Mouse (Mus musculus): ENCODE measurements around the gene Dmp1. TPM values are rescaled to one million over a fixed set of nuclear protein-coding genes. Genes with fewer than 3 reads are reported as not detected.

Dmp1 gene
- polyA plus RNA-seq (2016; fragmentation: Nextera tagmentation; extraction: Ambion mirVana) = 0.44 and 0.72 TPM in 2 replicates

DNA sequence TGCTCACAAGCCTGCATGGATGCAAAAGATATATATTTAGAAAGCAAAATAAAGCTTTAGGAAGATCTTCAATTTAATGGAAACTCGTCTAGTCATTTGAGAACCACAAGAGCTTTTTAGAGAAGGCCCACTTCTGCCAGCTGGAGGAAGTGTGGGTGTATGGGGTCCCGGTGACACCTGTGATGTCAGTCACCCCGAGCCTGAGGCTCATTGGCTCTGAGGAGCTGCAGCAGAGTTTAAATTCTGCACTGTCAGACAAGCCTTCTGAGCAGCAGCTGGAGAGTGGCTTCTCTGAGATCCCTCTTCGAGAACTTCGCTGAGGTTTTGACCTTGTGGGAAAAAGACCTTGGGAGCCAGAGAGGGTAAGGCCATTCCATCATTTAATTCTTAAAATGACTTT lies at the start of gene Dmp1:
Dmp1 (plus strand) TSS at position 263 of the 400 bp plus-strand sequence.
- no peak within 1 kb of the TSS for H3K4me2 ChIP-seq (replicated peaks)
- H3K36me3 ChIP-seq = no peaks in the 10 kb centered on the region
- H3K9me3 ChIP-seq = no peaks in the 10 kb centered on the region
- H3K4me1 ChIP-seq = no peaks in the 10 kb centered on the region
- WGBS = 81% methylated on average over 5 of the region's 5 CpGs
- no peaks in the 10 kb centered on the region for H3K27me3 ChIP-seq (replicated peaks)
- H3K27ac ChIP-seq = no peak within 1 kb of the TSS
- no peak within 1 kb of the TSS for H3K9ac ChIP-seq
- ATAC-seq (ENCODE audit: low FRiP score, low read depth) = no peak
- H3K4me3 ChIP-seq = no peak within 1 kb of the TSS

DNA sequence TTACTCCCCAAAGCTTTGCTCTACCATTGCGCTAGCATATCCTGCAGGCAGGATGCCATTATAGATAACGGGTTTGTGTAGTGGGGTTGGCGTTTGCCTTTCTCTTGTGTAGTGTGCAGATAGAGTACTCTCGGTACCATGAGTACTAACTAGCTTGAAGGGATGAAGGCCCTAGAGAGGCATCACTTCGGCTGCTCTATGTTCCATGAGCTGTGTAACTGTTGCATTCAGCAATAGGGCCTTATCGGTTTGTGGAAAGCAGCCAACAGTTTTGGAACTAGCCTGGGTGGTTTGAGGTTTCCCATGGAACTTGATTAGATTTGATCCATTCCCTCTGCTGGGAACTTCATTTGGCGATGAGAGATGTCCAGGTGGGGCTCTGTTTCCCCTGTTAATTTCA lies 44.7 kb upstream of the Dmp1 start:
- WGBS = 93% methylated on average over 7 of the region's 7 CpGs
- no peaks in the 10 kb centered on the region for H3K36me3 ChIP-seq
- no peaks in the 10 kb centered on the region for H3K9me3 ChIP-seq
- ATAC-seq (ENCODE audit: low FRiP score, low read depth) = no peak
- H3K4me1 ChIP-seq = no peaks in the 10 kb centered on the region
- H3K27ac ChIP-seq = no peak overlapping the region
- H3K4me3 ChIP-seq = no peak overlapping the region
- H3K9ac ChIP-seq = no peak overlapping the region
- H3K4me2 ChIP-seq (replicated peaks) = no peak overlapping the region
- no peaks in the 10 kb centered on the region for H3K27me3 ChIP-seq (replicated peaks)

DNA sequence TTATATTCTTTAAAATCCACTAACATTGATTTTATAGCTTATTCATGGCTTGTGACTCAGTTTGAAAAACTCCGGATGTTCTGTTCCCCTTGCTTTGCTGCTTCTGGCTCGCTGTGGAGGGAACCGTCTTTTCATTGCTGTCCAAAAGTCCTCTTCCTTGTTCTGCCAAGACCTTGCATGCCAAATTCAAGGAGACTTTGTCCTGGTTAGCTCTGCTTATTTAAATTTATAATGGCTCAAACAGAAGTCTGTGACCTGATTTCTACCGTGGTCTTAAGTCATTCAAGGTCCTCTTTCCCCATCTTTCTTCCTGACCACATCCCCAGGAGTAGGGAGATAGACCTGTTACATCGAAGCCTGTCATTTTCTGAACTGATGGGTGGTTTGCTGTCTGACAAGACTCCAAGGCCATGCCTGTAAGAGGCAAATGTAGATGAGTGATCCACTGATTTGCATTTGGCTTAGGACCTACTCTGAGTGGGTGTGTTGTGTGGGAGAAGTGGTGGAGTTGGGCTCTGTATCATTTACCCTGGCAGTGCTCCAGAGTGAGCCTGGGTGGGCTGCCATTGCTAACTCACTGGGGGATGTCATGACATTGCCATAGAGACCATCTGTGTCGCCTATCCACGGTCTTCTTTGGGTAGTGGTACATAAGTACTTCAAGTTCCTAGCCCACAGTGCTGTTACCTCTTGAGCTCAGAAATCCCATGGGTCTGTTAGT lies 43.9 kb upstream of the Dmp1 start:
- Histone ChIP-seq H3K36me3 (no peaks in the 10 kb centered on the region), H3K4me3 (no peak overlapping the region), H3K9me3 (no peaks in the 10 kb centered on the region), H3K4me1 (no peaks in the 10 kb centered on the region), H3K9ac (no peak overlapping the region), H3K27ac (no peak overlapping the region), H3K4me2 (replicated peaks) (no peak overlapping the region), H3K27me3 (replicated peaks) (no peaks in the 10 kb centered on the region)
- 90% methylated on average over 7 of the region's 7 CpGs for WGBS
- no peak for ATAC-seq (ENCODE audit: low FRiP score, low read depth)

DNA sequence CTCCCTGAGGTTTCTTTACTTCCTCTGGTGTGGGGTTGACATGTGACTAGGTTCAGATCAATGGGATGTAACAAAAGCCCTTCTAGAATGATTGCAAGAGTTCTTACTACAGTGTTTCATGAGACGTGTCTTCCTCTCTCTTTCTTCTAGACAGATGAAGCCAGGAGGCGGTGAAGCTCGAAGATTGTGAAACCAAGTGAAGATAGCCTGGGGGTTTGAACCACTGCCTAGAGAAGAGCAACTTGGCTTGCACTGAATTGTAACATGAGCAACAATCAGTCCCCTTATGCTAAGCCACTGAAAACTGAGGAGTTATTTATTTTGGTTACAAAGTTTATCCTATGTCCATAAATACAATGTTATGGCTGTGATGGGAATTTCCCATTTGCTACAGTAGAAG lies 41.8 kb upstream of the Dmp1 start:
- H3K9me3 ChIP-seq = no peaks in the 10 kb centered on the region

DNA sequence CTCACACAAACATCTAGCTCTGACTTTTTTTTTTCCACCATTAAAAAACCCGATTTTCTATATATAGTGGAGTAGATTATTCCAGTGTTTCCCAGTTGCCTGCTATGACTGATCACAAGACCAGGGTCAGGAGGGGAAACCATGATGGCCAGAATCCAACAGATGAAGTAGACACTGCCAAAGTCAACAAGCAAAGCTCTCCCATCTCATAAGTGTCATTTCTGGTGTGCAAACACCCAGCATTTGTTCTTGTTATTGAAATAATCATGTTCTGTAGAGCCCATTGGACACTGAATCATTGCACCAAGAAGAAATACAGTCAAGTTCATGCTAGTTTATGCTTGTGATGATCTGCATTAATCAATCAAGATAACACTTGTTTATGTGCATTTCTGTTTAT lies 41.0 kb upstream of the Dmp1 start:
- WGBS = 81% methylated on average over 1 of the region's 1 CpGs
- Histone ChIP-seq H3K27ac (no peak overlapping the region), H3K27me3 (replicated peaks) (no peaks in the 10 kb centered on the region), H3K4me2 (replicated peaks) (no peak overlapping the region), H3K9me3 (no peaks in the 10 kb centered on the region), H3K4me1 (no peaks in the 10 kb centered on the region), H3K36me3 (no peaks in the 10 kb centered on the region), H3K4me3 (no peak overlapping the region), H3K9ac (no peak overlapping the region)
- ATAC-seq (ENCODE audit: low FRiP score, low read depth) = no peak

More for the DNA sequence above, 41.8 kb upstream of the Dmp1 start:
- H3K9ac ChIP-seq = no peak overlapping the region
- H3K4me2 ChIP-seq (replicated peaks) = no peak overlapping the region
- no peak overlapping the region for H3K4me3 ChIP-seq
- H3K27me3 ChIP-seq (replicated peaks) = no peaks in the 10 kb centered on the region
- ATAC-seq (ENCODE audit: low FRiP score, low read depth) = no peak
- no peaks in the 10 kb centered on the region for H3K4me1 ChIP-seq
- 82% methylated on average over 3 of the region's 3 CpGs for WGBS
- no peaks in the 10 kb centered on the region for H3K36me3 ChIP-seq
- no peak overlapping the region for H3K27ac ChIP-seq

DNA sequence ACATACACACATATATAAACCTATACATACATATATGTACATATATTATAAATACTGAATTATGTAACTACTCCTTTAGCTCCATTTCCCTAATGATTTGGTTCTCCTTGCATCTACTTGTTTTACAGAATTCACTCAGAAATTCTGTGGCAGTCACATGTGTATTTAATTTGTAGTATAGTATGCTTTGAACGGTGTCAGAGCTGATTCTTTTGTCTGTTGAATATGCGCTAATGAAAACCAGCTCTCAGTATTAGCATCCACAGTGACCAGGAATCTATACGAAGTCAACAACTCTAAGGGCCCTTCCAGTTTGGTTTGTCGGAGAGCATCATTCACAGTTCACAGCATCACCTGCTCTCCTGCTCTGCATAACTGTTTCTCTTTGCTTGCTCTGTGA lies 38.9 kb upstream of the Dmp1 start:
- no peak overlapping the region for H3K4me3 ChIP-seq
- WGBS = 88% methylated on average over 4 of the region's 4 CpGs
- H3K4me2 ChIP-seq (replicated peaks) = no peak overlapping the region
- ATAC-seq (ENCODE audit: low FRiP score, low read depth) = no peak
- no peaks in the 10 kb centered on the region for H3K27me3 ChIP-seq (replicated peaks)
- no peaks in the 10 kb centered on the region for H3K4me1 ChIP-seq
- no peak overlapping the region for H3K27ac ChIP-seq
- H3K9me3 ChIP-seq = no peaks in the 10 kb centered on the region
- H3K36me3 ChIP-seq = no peaks in the 10 kb centered on the region
- H3K9ac ChIP-seq = no peak overlapping the region

DNA sequence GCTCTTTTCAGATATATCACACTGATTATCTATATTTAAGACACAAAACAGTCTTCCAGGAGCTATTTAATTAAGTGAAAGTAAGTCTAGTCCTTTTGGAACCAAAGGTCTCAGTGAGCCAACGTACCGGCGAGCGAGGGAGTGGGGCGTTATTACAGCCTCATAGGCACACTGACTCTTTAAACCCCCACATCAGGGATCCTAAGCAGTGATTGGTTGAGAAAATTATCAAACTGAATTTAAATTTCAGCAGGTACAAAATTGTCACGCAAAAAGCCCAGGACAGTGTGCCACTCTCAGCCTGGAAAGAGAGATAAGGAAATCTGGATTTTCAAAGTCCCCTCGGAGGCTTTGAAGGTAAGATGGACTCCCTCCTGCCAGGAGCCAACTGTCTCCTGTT lies 32.0 kb upstream of the Dmp1 start, which contains the start of gene Dspp:
Dspp (plus strand) TSS at position 301 of the 400 bp plus-strand sequence.
- H3K27me3 ChIP-seq (replicated peaks) = no peaks in the 10 kb centered on the region
- H3K4me3 ChIP-seq = no peak within 1 kb of the TSS
- H3K9me3 ChIP-seq = no peaks in the 10 kb centered on the region
- H3K36me3 ChIP-seq = no peaks in the 10 kb centered on the region
- H3K9ac ChIP-seq = no peak within 1 kb of the TSS
- no peak within 1 kb of the TSS for H3K4me2 ChIP-seq (replicated peaks)
- no peaks in the 10 kb centered on the region for H3K4me1 ChIP-seq
- no peak for ATAC-seq (ENCODE audit: low FRiP score, low read depth)
- 91% methylated on average over 7 of the region's 7 CpGs for WGBS
- H3K27ac ChIP-seq = no peak within 1 kb of the TSS

DNA sequence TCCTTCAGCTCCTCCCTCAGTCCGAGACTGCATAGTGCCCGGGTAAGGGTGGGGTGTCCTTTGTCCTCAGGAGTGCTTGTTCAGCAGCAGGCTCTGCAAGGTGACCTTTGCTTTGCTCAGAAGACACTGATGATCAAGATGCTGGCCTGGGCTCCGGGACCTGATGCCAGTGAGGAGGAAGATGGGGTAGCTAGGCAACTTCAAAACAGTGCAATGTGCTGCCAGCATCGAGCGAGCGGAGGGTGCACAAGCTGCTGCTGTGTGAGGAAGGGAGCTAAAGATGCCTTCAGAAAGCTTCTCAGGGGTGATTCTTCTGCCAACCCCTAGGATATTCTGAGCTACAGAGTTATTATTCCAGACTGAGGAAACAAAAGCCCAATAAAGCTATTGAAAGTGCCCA lies 29.3 kb upstream of the Dmp1 start:
- H3K4me3 ChIP-seq = no peak overlapping the region
- no peaks in the 10 kb centered on the region for H3K9me3 ChIP-seq
- H3K27me3 ChIP-seq (replicated peaks) = no peaks in the 10 kb centered on the region
- no peak overlapping the region for H3K4me2 ChIP-seq (replicated peaks)
- 81% methylated on average over 6 of the region's 6 CpGs for WGBS
- no peak overlapping the region for H3K27ac ChIP-seq
- H3K36me3 ChIP-seq = no peaks in the 10 kb centered on the region
- no peaks in the 10 kb centered on the region for H3K4me1 ChIP-seq
- H3K9ac ChIP-seq = no peak overlapping the region
- ATAC-seq (ENCODE audit: low FRiP score, low read depth) = no peak

DNA sequence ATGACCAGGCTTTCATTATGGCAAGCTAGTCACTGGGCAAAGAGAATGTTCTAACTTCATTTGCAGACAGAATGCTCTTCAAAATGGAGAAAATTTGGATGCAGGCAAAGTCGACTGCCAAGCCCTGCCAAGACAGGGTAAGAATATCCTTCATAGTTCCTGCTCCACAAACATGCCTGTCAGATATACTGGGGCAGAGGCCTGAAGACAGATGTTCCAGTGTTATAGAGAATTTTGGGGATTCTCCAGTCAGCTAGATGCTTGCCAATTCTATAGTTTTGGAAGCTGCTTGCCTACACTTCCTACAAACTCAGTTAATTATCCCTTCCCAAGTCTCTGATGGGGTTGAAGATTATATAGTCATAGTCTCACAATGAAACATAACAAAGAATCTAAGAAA lies 18.7 kb upstream of the Dmp1 start:
- no peaks in the 10 kb centered on the region for H3K27me3 ChIP-seq (replicated peaks)
- no peak for ATAC-seq (ENCODE audit: low FRiP score, low read depth)
- H3K9me3 ChIP-seq = peaks cover 21% of the 10 kb centered on the region; the same call in 1 of the 2 replicates
- no peak overlapping the region for H3K27ac ChIP-seq
- no peak overlapping the region for H3K4me3 ChIP-seq
- 91% methylated on average over 1 of the region's 1 CpGs for WGBS
- H3K4me1 ChIP-seq = no peaks in the 10 kb centered on the region
- no peaks in the 10 kb centered on the region for H3K36me3 ChIP-seq
- H3K9ac ChIP-seq = no peak overlapping the region
- H3K4me2 ChIP-seq (replicated peaks) = no peak overlapping the region

DNA sequence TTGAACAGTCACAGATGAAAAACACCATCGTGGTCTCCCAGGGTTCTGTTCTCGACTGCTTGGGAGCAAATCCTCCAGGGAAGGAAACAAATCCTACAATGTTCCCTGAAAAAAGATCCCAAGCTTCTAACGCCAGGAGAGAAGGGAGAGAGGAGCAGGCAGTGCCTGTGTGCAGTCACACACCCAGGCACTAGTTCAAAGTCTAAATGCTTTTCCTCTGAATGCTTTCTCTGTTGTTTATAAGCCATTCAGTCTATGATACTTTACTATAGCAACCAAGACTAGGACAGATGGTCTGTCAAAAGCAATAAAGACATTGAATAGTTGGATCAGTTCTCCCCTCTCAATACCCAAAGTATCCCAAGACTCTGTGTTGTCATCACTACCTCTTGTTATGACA lies 15.1 kb upstream of the Dmp1 start:
- Histone ChIP-seq H3K27ac (no peak overlapping the region), H3K27me3 (replicated peaks) (no peaks in the 10 kb centered on the region), H3K4me3 (no peak overlapping the region), H3K36me3 (no peaks in the 10 kb centered on the region), H3K9ac (no peak overlapping the region), H3K4me2 (replicated peaks) (no peak overlapping the region), H3K9me3 (0 out of 2 replicates have a peak, but pooled peaks cover 11% of the 10 kb centered on the region), H3K4me1 (no peaks in the 10 kb centered on the region)
- WGBS = 82% methylated on average over 3 of the region's 3 CpGs
- ATAC-seq (ENCODE audit: low FRiP score, low read depth) = no peak

DNA sequence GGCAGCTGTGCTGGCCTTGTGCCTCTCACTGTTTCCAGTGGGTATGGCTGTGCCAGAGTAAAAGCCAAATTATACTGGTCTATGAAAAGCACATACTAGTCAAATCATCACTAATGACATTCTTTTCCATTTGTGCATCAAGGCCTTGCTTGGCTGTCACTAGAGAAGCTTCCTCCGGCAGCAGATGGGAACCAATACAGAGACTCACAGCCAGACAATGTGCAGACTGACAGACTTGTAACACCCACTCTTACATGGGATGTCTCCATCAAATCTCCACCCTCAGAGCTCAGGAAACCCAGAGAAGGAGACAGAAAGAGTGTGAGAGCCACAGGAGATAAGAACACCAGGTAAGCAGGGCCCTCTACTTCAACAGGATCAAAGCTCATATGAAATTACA lies 7.3 kb upstream of the Dmp1 start:
- Histone ChIP-seq H3K9ac (no peak overlapping the region), H3K27ac (no peak overlapping the region), H3K4me1 (no peaks in the 10 kb centered on the region), H3K9me3 (0 out of 2 replicates have a peak, but pooled peaks cover 2% of the 10 kb centered on the region), H3K4me2 (replicated peaks) (no peak overlapping the region), H3K27me3 (replicated peaks) (no peaks in the 10 kb centered on the region), H3K36me3 (no peaks in the 10 kb centered on the region), H3K4me3 (no peak overlapping the region)
- no peak for ATAC-seq (ENCODE audit: low FRiP score, low read depth)
- 91% methylated on average over 1 of the region's 1 CpGs for WGBS

DNA sequence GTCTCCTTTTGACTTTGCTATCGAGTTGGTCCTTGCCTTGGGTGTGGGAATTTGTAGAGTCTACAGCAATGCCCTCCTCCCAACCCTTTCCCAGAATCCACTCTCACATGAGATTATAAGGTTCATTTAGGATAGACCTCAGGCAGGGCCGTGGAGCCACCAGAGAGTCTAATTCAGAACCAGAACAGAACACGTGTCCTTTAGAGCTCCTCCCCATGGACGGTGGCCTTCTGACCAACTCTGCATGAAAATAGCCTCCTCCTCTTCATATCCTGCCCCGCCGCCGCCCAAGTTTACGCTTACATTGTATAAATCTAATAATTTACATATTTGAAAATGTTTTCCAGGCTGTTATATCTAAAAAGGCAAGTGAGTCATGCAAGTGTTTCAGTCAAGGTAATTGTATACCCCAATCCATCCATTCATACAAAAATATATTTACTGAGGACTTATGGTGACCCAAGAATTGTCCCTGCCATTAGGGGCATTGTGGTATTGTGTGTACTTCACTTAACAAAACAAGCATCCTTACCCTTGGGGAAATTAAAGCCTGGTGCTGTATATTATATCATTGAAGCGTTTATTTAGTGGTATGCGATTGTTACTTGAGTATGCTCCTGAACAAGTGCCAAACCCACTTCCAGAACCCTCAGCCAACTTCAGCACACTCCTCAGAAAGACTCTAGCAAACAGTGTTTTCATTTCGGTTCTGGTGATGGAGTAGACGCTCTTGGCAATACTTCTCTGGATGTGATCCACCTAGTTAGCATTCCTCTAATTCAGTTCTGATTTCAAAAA lies 1.1 kb upstream of the Dmp1 start:
- H3K4me1 ChIP-seq = no peaks in the 10 kb centered on the region
- H3K27me3 ChIP-seq (replicated peaks) = no peaks in the 10 kb centered on the region
- no peak overlapping the region for H3K9ac ChIP-seq
- ATAC-seq (ENCODE audit: low FRiP score, low read depth) = no peak
- no peaks in the 10 kb centered on the region for H3K36me3 ChIP-seq
- no peaks in the 10 kb centered on the region for H3K9me3 ChIP-seq
- no peak overlapping the region for H3K27ac ChIP-seq
- WGBS = 95% methylated on average over 12 of the region's 12 CpGs
- no peak overlapping the region for H3K4me2 ChIP-seq (replicated peaks)
- H3K4me3 ChIP-seq = no peak overlapping the region
